Mouse (Mus musculus) heart, postnatal 10 days (tissue): ENCODE measurements around the gene Pmel. TPM values are rescaled to one million over a fixed set of nuclear protein-coding genes. Genes with fewer than 3 reads are reported as not detected.

Experiments used
- DNase-seq, 2 experiments: peaks; one replicate each; pipeline ENCODE4 v3.0.0; 2021
- intact Hi-C: fragments of 180-260 bp; cut with DNase I; formaldehyde crosslinking; loops from one replicate; pipeline ENCODE4 v1.15.1; 2025
- total RNA-seq, 2 experiments: library from RNA; stranded (reverse); gene quantifications; 2 replicates each; pipeline ENCODE4 v1.2.3; 2021

Pmel gene
- total RNA-seq = 1 to 10 TPM; 2.1 to 2.2 TPM

DNA sequence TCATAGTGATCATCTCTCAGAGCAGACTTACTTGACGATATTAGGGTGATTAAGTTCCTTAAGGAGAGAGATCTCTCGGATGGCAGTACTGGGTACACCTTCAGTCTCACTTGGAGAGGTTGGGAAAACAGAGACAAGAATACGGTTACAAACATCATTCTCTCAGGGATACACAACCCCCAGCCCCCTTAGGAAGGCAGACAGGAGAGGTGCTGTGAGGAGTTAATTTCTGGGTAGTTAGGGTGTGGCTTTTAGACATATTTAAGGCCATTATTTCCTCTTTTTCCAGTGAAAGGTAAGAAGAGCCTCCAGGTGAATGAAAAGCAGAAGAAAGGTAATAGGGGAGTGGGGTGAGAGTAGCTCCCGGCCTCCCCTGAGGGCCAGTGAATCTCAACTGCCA lies at the start of gene Pmel:
Pmel (plus strand) TSS at position 301 of the 400 bp plus-strand sequence.
- intact Hi-C loops = loop anchor here (2.0 kb wide), 1 partner anchor 41 kb away; the partner anchor contains the start of gene Dgka
- DNase-seq = no peak

DNA sequence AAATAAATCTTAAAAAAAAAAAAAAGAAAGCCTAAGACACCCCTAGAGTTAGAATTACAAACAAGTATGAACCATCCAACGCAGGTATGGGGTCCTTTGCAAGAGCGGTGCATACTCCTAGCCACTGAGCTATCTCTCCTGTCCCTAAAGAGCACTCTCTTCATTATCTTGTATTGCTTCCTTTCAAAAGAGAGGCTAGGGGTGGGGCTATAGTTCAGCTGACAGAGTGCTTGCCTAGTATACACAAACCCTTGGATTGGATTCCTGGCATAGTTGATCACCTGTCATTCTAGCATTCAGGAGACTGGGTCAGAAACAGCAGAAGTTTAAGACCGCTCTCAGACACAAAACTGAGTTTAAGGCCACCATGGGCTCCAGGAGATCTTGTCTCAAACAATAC lies 48.7 kb upstream of the Pmel start:
- intact Hi-C loops = no loop called here

GRCm38 (mm10) chr10:128656731-128657130 lies 47.3 kb upstream of the Pmel start:
- DNase-seq = no peak
- intact Hi-C loops = no loop called here

More for the DNA sequence above, 48.7 kb upstream of the Pmel start:
- no peak for DNase-seq

- intact Hi-C loops = no loop called here
These were observed 46.2 kb upstream of the Pmel start for GRCm38 (mm10) chr10:128657844-128658243.

GRCm38 (mm10) chr10:128659490-128659889 lies 44.5 kb upstream of the Pmel start:
- intact Hi-C loops = no loop called here
- no peak for DNase-seq

More at GRCm38 (mm10) chr10:128657844-128658243, 46.2 kb upstream of the Pmel start:
- DNase-seq = no peak

GRCm38 (mm10) chr10:128662465-128662864 lies 41.5 kb upstream of the Pmel start:
- no peak for DNase-seq

DNA sequence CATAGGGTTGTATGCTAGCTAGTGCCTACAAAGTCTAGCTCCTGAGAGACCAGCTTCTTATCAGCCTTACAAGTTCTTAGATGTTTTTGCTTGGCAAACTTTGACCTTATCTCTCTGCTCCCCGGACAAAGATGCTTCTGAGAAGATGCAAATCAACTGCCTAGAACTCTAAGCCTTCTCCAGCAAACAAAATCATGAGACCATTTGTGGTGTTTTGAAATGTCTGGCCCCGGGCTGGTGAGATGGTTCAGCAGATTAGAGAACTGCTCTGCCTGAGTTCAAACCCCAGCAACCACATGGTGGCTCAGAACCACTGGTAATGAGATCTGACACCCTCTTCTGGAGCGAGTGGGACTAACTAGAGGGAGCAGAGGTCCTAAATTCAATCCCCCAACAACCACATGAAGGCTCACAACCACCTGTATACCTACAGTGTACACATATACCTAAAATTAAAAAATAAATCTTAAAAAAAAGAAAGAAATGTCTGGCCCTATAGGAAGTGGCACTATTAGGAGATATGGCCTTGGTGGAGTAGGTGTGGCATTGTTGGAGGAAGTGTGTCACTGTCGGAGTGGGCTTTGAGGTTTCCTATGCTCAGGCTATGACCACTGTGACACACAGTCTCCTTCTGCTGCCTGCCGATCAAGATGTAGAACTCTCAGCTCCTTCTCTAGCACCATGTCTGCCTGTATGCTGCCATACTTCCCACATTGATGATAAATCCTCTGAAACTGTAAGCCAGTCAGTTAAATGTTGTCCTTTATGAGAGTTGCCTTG lies 40.4 kb upstream of the Pmel start:
- no peak for DNase-seq
- intact Hi-C loops = no loop called here

More at GRCm38 (mm10) chr10:128662465-128662864, 41.5 kb upstream of the Pmel start:
- intact Hi-C loops = no loop called here

GRCm38 (mm10) chr10:128664808-128665207 lies 39.2 kb upstream of the Pmel start:
- no peak for DNase-seq

DNA sequence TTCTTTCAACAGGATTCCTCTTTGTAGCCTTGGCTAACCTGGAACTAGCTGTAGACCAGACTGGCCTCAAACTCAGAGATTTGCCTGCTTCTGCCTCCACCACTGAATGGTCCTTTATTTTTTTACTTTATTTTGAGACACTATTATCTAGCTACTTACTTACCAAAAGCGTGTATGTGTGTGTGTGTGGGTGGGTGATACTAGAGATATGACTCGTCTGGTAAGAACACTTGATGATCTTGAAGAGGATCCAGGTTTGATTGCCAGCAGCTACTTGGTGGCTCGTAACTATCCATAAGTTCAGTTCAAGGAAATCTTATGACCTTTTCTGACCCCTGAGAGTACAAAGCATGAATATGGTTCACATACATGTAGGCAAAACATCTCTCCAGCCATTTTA lies 38.7 kb upstream of the Pmel start:
- DNase-seq = no peak
- intact Hi-C loops = no loop called here

More at GRCm38 (mm10) chr10:128664808-128665207, 39.2 kb upstream of the Pmel start:
- intact Hi-C loops = no loop called here

DNA sequence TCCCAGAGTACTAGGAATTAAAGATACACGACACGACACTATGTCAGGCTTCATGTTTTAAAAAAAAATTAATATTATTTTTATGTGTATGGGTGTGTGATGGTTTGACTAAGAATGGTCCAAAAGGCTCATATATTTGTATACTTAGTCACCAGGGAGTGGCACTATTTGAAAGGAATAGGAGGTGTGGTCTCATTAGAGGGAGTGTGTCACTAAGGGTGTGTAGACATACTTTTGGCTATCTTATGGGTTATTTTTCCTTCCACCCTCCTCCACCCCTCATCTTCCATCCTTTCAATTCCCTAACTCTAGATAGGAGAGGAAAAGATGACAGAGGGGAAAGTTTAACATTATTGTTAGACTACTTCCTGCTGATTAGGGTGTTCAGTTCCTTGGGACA lies 38.2 kb upstream of the Pmel start:
- no peak for DNase-seq
- intact Hi-C loops = no loop called here

DNA sequence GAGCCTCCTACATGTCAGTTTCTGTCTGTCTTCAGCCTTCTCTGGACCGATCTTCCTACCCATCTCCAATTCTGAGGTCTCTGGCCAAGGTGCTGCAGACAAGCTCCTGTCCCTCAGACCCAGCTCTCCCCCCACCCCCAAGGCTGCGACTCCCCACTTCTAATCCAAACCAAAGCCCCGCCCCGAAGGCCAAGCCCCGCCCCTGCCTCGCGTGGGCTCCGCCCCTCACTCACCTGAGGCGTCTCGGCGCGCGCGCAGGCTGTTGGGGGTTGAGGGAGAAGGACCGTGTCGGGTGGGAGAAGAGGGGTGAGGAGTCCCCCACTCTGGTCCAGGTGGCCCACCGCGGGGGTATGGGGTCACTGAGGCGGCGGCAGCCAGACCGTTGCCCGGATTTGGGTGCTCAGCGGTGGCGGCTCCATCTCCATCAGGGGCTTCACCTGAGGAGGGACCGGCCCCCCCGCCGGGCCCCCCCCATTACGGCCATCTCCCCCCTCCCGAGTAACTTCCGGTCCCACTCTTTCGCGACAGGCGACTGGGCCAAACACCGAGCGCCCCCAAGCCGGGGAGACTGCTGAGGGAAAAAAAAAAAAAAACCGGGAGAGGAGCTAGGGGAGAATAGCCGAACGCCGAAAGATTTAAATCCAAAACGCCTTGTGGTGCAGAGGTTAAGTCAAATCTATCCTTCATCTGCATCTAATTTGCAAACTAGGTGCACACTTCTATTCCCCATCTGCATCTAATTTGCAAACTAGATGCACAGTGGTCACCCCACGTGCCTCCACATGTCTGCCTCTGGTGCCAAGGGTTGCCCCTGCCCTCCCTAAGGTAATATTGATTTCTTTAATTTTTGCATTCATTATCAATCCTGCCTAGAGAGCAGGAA lies 35.0 kb upstream of the Pmel start:
- peak; percentile 19 to 34 for DNase-seq
- intact Hi-C loops = no loop called here

DNA sequence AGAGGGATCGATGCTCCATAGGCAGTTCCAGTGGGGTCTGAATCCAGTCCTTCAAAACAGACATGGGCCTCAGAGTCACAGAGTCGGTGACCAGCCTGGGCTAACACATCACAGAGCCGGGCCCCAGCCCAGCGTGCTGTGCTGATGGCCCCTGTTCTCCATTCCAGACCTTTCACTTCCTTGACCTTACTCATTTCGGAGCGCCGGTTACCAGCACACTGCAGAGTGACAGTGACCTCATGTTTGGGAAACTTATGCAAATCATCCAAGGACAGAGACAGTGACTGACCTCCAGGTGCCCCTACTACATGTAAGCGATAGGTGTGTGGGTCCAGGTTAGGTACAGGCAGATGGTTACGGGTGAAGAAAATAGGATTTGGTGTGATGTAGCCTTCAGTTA lies 32.8 kb upstream of the Pmel start:
- intact Hi-C loops = loop anchor here (5.0 kb wide), 2 partner anchors 59 to 104 kb away; partner anchors contain the start of gene Pa2g4

GRCm38 (mm10) chr10:128673763-128674468 lies 30.1 kb upstream of the Pmel start, which contains the start of gene Suox:
Gene Suox (minus strand): TSS chr10:128674073.
- peak; percentile 84 to 88 for DNase-seq
- intact Hi-C loops = loop anchor here (2.0 to 5.0 kb wide), 3 partner anchors 47 to 107 kb away; partner anchors contain the start of genes Pa2g4 and Rps26

More for the DNA sequence above, 32.8 kb upstream of the Pmel start:
- no peak for DNase-seq

- intact Hi-C loops = loop anchor here (2.0 to 5.0 kb wide), 3 partner anchors 48 to 107 kb away; partner anchors contain the start of genes Pa2g4 and Rps26
- DNase-seq = peak; percentile 41 to 52
These were observed 29.5 kb upstream of the Pmel start for GRCm38 (mm10) chr10:128674469-128675008.

DNA sequence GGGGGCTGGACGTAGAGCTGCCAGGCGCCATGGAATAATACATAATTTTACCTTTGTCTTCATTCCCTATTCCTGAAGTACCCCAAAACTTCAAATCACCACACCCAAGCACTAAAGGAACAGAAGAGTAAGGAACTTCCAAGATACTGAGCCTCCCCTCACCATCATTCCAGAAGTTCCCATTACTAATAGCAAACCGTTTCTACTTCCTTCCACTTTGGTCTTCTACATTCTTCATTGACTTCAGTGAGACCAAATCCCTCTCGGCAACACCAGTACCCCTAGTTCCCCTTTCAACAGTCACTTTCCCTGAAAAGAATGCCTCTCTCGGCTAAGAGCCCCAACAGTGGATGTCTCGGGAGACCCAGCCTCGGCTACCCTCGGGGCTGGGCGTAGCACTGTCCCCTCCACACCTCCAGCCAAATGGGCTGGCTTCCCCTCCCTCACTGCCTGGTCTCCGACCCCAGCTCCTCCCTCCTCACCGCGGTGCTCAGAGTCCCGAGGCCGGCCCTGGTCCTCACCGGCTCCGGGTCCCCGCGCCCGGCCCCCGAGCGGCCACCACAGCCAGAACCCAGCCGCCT lies 8.5 kb upstream of the Pmel start:
- intact Hi-C loops = no loop called here
- DNase-seq = no peak

GRCm38 (mm10) chr10:128695992-128696807 lies 7.8 kb upstream of the Pmel start, which contains the start of gene Rab5b:
Gene Rab5b (minus strand): TSS chr10:128696264.
- intact Hi-C loops = no loop called here

GRCm38 (mm10) chr10:128697072-128697725 lies 6.8 kb upstream of the Pmel start:
- DNase-seq = no peak
- intact Hi-C loops = no loop called here

More at GRCm38 (mm10) chr10:128695992-128696807, 7.8 kb upstream of the Pmel start, which contains the start of gene Rab5b:
- DNase-seq = peak; percentile 98 to 99

DNA sequence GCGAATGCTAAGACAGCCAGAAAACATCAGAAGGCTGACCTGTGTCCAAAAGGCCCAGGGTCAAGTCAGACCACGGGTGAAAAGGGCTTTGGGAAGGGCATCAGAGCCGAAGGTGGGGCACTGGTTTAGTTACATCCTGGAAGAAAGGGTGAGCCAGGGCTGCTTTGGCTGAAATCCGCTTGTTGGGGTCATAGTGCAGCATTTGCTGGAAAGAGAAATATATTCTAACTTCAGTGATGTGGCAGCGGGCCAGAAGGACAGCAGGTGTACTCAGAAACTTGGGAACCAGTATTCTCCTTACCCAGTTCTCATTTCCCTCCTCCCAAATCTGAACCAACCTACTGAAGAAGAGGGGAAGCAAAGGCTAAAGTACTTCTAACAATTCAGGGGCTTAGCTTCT lies 5.0 kb upstream of the Pmel start:
- intact Hi-C loops = no loop called here
- DNase-seq = no peak
